Mouse (Mus musculus): ENCODE data around the gene Mydgf.

Mydgf gene

DNA sequence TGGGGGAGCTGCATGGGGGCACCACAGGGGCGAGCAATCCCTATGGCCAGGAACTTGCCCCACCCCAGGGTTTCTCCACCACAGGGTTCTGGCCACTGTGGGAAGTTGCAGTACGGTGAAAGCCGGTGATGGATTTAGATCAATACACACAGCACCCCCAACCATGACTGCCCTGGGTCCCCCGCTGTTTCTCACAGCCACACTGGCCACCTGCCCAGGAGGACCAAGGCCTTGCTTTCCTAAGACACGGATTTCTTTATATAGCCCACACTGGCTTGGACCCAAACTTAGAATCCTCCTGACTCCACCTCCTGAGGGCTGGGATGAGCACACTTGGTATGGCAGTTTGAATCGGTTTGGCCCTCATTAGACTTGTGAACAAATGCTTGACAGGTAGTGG is 7.5 kb upstream of the Mydgf start:
- no peak for DNase-seq (ENCODE audit: low spot score in 2 of 2)

GRCm38 (mm10) chr17:56185281-56186141 is 1.8 kb upstream of the Mydgf start:
- no peak for DNase-seq (ENCODE audit: low spot score in 2 of 2)

DNA sequence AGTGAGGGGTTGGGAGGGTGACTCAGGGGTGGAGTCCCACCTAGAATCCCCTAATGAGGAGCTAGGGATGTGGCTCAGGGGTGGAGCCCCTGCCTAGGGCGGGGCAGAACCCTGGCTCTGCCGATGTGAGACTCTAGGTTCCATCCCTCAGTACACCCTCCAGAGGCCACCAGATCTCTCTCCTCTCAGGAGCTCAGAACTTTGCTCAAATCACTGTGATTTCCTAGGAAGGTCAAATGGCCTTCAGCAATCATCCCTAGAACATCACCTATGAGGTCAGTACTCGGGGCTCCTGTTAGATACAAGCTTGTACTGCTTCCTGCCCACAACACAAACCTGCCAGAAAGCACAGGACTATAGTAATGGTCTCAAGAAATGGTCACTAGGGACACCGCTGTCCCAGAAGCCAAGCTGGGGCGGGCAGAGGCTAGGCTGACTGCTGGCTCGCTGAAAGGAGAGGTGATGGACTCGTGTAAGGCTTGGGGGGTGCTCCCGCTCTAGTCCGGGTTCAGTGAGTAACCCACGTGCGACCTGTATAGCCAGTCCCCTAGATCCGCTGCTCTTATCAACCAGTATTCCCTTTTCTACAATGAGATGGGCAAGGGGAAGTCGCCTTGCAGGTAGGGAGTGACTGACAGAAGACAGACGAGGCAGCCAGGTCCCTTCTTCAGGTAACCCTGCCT is 604 bp downstream of the Mydgf start:
- no peak for DNase-seq (ENCODE audit: low spot score in 2 of 2)

DNA sequence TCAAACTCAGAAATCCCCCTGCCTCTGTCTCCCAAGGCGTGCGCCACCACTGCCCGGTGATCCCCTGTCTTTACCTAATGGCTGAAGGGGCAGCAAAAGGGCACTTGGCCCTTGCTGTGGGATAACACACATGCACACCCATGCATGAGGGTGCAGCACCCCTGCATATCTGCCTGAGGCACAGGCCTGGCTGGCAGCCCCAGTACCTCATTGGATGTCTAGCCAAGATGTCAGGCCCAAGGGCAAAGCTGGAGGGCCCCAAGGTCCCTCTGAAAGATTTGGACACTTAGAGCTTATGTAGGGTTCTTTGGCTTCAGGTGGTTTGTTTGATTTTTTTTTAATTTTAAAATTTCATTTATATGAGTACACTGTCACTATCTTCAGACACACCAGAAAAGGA is 8.3 kb downstream of the Mydgf start:
- DNase-seq (ENCODE audit: low spot score in 2 of 2): no peak

DNA sequence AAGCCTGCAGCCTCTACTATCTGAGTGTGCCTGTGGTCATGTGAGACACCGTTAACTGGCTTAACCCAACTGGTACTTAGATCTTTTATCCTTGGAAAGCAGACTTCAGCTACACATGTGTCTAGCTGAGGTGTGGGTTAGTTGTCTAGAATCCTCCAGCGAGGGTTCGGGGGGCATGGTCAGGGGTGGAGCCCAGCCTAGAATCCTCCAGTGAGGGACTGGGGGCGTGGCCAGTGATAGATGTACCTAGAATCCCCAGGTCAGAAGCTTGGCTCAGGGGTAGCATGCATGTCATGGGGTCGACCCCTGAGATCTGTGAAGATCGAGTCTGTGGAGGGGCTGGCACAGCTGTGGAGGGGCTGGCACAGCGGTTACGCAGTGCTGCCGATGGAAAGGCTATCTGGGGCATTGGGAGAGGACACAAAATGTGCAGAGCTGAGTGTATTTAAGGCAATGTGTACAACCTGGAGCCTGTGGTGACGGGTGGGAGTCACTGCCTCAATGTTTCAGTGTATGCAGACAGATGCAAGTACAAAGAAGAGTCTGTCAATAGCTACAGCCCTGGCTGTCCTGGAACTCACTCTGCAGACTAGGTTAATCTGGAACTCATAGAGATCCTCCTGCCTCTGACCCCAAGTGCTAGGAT is 10.2 kb downstream of the Mydgf start:
- DNase-seq (ENCODE audit: low spot score in 2 of 2): no peak

GRCm38 (mm10) chr17:56171881-56172280 is 11.8 kb downstream of the Mydgf start:
- DNase-seq (ENCODE audit: low spot score in 2 of 2): no peak

- DNase-seq (ENCODE audit: low spot score in 2 of 2): no peak
Observed at GRCm38 (mm10) chr17:56171456-56171855, 12.3 kb downstream of the Mydgf start.

DNA sequence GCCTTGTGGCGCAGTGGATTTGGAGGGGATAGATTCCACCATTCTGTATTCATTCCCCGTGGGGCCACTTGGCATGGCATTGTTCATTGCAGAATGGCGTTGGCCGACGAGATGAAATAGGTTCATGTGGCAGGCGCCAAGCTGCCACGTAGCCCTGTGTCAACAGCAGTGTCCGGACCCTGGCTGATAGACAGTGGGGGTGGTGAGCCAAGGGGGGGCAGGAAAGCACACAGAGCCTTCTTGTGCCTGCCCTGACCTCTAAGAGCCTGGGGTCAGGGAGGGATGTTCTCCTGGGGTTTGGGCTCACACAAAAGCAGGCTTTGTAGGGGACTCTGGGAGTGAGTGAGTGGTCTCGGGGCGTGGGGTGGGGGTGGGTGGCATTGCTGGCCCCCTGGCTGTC is 13.1 kb downstream of the Mydgf start:
- no peak for DNase-seq (ENCODE audit: low spot score in 2 of 2)

DNA sequence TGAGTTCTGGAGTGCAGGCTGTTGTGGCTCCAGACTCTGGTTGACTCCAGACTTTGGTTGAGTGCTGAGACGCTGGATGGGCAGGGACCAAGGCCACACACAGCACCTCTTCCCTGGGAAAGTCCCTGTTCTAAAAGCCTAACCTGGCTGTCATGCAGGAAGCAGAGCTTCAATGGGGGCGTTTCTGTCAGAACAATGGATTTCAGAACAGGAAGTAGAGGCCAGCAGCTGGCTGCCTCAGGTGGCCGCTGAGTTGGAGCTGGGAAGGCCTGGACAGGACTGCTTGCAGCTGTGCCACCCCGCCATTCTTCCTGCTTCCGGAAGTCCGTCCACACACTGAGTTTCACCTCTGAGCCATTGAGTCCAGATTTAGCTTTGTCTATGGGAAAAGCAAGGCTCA is 13.9 kb downstream of the Mydgf start:
- no peak for DNase-seq (ENCODE audit: low spot score in 2 of 2)

- DNase-seq (ENCODE audit: low spot score in 2 of 2): no peak
Observed at GRCm38 (mm10) chr17:56165671-56166070, 18.0 kb downstream of the Mydgf start.

DNA sequence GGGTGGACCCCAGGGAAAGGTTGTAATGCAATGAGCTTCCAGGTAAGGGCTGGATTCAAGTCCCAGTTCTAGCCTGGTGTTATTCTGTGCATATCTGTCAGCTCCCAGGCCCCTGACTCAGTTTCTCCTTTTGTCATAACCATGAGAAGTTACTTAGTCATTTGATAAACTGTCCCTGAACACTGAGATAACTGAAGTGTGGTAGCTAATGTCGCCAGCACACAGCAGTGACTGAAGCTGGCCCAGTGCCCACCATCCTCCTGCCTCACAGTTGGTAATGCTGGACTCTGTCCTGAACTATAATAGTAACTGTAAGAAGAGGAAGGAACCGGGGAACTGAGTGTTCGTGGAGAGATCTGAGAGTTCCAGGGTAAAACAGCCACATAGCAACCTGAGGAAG is 19.2 kb downstream of the Mydgf start:
- DNase-seq (ENCODE audit: low spot score in 2 of 2): no peak

DNA sequence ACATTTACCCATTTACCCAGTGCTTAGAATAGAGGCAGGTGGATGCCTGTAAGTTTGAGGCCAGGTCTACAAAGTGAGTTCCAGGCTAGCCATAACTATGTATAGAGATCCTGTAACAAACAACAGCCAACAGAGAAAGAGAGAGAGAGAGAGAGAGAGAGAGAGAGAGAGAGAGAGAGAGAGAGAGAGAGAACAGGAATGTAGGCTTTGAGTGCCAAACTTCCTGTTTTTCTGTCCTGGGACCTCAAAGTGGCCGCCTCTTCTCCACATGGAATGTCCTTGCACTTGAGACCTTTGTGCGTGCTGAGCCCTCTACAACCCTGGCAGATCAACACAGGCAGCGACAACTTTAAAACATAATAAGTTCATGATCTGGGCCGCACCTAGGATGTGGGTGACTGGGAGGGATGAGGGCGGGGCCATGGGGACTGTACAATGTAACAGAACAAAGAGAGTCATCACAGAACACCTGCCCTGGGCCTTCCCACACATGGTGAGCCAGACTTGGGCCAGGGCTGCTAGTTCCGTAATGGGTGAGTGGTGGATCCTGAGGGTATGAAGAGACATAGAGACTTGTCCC is 20.1 kb downstream of the Mydgf start:
- DNase-seq (ENCODE audit: low spot score in 2 of 2): peak; percentile 48 to 50

GRCm38 (mm10) chr17:56162231-56162774 is 21.4 kb downstream of the Mydgf start, which contains the start of gene Tnfaip8l1:
Gene Tnfaip8l1, plus strand, starts transcription at chr17:56162477.
- DNase-seq (ENCODE audit: low spot score in 2 of 2): peak; percentile 91

- DNase-seq (ENCODE audit: low spot score in 2 of 2): no peak
Observed at GRCm38 (mm10) chr17:56159729-56160128, 24.0 kb downstream of the Mydgf start.

GRCm38 (mm10) chr17:56153643-56154042 is 30.1 kb downstream of the Mydgf start:
- DNase-seq (ENCODE audit: low spot score in 2 of 2): no peak

DNA sequence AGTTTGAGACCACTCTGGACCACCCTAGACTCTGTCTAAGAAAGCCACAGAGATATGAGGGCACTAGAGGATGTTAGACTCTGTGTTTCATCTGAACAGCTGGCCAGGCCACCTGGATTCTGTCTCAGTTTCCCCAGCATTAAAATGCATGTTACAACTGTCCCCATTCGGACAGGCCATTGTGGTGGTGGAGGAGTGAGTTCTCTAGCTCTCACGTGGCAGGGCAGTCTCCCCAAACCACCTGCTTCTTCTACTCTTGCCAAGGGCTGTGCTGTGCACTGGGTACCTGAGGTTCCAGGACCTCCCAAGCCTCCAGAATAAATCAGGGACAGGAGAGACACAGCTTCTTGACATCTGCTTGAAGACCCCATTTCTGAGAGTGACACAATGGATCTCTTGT is 33.8 kb downstream of the Mydgf start:
- no peak for DNase-seq (ENCODE audit: low spot score in 2 of 2)

GRCm38 (mm10) chr17:56148790-56149618 is 34.7 kb downstream of the Mydgf start:
- no peak for DNase-seq (ENCODE audit: low spot score in 2 of 2)

DNA sequence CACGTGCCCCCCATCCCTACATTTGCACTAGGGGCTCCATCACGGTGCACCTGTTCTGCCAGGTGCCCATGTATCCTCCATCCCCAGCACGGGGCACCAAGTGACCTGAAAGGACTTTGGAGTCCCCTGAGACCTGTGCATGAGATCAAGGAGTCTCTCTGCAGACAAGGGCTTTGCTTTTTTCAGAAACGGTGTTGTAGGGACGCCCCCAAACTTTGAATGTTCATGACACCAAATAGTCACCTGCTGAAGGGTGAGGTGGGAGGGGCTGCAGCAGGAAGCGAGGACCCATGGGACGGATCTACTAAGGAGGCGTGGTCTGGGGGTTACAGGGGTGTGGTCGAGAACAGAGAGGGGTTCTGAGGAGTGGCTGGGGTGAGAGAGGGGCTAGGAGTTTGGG is 35.4 kb downstream of the Mydgf start:
- DNase-seq (ENCODE audit: low spot score in 2 of 2): peak; percentile 54 to 61

- DNase-seq (ENCODE audit: low spot score in 2 of 2): no peak
Observed at GRCm38 (mm10) chr17:56147420-56147819, 36.3 kb downstream of the Mydgf start.

GRCm38 (mm10) chr17:56146131-56146530 is 37.6 kb downstream of the Mydgf start:
- DNase-seq (ENCODE audit: low spot score in 2 of 2): no peak

- no peak for DNase-seq (ENCODE audit: low spot score in 2 of 2)
Observed at GRCm38 (mm10) chr17:56144546-56144945, 39.2 kb downstream of the Mydgf start.
